Mouse (Mus musculus) spleen, postnatal 10 days (tissue): ENCODE results near the gene Spcs1.

Source experiments
- DNase-seq, 2 experiments: peaks; one replicate each; pipeline ENCODE4 v3.0.0; 2021 to 2022; ENCODE audit warnings: low spot score in 2 of 2

The Spcs1 gene

DNA sequence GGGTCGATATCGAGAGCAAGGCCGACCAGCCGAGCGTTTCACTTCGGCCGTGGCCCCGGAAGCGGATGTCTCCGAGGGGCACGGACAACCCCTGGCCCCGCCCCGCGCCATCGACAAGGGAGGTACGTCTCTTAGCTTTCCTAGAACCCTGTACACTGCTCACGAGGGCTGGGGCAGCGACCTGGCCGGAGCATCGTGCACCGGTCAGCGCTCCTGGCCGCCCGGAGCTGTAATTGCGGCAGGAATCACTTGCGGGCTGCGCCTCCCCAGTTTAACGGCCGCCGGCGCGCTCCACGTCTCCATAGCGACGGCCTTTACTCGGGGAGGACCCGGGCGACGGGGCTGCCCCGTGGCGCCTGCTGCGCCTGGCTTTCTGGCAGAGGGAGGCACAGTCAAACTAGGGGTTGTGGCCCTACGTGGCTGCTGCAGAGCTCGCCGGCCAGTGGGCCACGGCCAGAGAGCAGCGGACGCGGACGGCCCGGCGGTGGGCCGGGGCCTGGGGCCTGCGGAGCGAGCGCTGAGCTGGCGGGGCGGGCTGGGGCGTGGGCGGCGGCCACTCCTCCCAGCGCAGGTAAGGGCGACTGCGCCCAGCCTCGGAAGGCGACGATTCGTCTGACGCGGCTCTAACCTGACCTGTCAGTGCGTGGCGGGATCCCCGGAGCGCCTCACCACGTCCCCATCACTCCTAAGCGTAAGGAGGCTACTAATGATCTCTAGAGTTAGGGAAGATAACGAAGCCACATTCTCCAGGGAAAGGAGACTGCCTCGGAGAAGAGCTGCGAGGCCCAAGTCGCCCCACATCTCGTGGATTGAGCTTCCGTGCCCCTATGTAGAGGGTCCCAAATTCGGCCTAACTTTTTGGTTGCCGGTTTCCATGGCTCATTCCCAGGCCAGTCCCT is at the start of gene Spcs1, which contains the start of gene Glt8d1:
Spcs1 (minus strand) TSS at position 366 of the 899 bp plus-strand sequence.
Glt8d1 (plus strand) TSS at position 94 of the 899 bp plus-strand sequence.
- peak; percentile 91 to 97 for DNase-seq

DNA sequence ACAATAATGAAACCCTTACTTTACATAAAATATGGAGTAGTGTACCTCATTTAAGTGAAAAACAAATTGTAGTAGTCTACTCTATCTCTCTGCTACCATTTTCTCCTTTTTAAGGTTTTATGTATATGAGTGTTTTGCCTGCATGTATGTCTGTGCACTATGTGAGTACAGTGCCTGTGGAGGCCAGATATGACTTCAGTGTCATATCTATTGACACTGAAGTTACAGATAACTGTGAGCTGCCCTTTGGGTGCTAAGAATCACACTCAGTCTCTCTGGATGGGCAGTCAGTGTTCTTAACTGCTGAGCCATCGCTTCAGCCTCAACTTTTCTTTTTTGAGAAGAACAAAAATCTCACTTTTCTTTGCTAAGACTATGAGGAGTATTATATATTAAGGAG is 44.3 kb upstream of the Spcs1 start:
- peak in 1 of 2 experiments; percentile 27 for DNase-seq

DNA sequence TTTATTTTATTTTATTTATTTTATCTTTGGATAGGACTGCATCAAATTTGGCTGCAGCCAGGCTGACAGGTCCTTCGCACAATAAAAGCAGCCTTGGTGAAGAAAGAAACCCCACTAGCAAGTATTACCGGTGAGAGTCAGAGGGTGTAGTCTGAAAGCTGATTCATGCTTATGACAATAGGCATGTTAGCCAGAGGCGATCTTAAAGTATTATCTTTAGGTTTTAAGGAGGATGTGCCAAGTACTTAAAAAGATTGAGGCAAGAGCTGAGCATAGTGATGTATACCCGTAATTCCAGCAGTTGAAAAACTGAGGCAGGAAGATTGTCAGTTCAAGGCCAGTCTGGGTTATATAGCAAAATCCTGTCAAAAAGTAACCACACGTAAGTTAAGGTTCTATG is 43.8 kb upstream of the Spcs1 start:
- no peak for DNase-seq

DNA sequence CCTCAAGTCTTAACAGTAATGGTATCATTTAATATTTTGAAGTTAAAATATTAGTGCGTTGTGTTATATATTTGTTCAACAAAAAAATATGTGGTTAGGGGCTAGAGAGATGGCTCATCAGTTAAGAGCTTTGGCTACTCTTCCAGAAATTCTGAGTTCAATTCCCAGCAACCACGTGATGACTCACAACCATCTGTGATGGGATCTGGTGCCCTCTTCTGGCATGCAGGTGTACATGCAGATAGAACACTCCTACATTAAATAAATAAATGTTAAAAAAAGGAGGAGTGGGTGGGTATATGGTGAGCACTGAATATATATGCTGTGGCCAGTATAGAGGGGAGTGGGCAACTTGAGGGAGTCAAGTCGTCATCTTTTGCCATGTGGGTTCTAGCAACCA is 24.3 kb upstream of the Spcs1 start:
- peak in 1 of 2 experiments; percentile 46 for DNase-seq

DNA sequence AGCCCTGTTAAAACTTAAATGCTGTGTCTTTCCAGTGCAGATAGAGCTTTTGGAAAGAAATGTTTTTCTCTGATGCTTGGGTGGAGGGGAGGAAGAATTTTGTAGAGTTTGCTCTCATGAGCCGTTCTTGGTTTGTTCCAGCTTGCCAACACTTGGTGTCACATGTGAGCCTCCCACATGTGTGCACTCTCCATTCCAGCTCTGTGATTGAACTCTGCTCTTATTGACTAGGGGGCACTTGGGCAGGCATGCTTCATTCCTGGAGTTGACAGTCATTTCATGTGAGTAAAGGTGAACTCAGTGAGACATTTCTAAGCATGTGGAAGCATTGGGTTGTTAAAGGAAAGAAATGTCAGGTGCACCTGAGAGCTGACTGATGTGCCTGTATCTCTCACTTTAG is 21.1 kb upstream of the Spcs1 start:
- DNase-seq = no peak

DNA sequence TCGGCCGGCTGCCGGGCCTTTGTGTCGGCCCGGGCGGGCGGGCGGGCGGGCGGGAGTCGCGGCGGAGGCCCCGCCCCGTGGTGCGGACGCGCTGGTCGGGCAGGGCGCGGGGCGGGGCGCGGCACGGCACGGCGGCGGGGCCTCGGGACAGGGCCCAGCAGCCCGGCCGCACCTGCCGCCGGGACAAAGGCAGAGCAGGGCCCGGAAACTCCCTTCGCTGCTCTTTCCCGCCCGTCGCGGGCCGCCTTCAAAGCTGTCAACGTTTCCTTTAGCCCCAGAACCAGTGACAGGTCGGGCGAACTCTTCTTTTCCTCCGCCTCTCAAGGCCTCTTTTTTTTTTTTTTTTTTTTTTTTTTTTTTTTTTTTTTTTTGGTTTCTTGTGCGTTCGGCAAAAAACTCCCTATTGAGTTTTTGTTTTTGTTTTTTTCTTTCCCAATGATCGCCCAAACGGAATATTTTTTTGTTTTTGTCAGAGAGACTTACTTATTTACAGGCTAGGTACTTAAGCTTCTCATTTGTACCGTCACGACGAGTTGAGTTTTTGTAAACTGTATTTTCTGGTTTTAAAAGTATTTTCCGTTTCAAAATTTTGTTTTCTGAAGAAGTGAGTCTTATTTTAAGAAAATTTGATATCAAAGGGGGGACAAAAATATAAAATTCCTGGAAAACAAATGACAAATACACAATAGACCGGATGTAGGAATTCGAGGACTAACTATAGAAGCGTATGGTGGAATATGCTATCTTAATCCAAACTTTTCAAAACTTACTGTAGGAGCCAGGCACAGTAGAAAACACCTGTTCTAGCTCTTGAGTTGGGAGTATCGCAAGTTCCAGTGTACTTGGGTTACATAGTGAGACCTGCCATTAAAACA is 18.1 kb upstream of the Spcs1 start:
- DNase-seq = peak in 1 of 2 experiments; percentile 89

DNA sequence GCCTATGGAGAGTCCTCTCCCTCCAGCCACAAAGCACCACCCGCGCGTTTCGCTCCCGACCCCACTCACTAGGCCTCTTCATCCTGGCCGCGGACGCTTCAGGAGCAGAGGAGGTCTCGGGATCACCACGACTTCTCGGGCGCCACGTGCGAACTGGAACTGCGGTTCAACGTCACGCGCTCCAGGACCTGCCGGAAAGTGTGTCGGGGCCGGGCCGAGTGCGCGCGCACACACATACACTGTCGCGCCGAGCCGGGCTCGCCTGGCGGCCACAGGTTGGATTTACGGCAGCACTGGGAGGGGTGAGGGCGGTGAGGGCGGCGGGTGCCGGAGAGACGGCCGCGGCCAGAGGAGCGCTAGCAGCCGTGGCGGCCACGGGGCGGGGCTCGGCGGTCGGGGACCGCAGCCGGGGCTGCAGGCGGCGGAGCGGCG is 17.4 kb upstream of the Spcs1 start, which contains the start of the genes Pbrm1 and Gnl3:
Pbrm1 (plus strand) TSS at position 279 of the 432 bp plus-strand sequence.
Gnl3 (minus strand) TSS at position 293 of the 432 bp plus-strand sequence.
- DNase-seq = peak; percentile 95 to 98

DNA sequence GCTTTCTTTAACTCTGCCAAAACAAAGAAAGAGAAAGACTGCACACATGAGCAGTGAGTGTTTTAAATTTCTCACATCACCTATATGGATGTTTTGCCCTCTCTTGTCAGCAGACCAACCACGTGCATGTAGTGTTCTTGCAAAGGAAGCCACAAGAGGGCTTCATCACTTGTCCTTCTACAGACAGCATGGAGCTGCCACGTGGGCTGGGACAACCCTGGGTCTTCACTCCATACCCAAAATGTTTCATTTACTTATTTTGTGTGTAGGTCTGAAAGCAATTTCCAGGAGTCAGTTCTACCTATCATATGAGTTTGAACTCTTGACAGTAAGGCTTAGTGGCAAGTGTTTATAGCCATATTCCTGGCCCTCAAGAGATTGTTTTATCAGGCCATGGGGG is 16.4 kb upstream of the Spcs1 start:
- peak in 1 of 2 experiments; percentile 51 for DNase-seq

GRCm38 (mm10) chr14:31016063-31016462 is 14.6 kb upstream of the Spcs1 start:
- DNase-seq = no peak

GRCm38 (mm10) chr14:31013928-31014327 is 12.5 kb upstream of the Spcs1 start:
- DNase-seq = no peak

- DNase-seq = no peak
Observed at GRCm38 (mm10) chr14:31011588-31011987, 10.1 kb upstream of the Spcs1 start.

- peak in 1 of 2 experiments; percentile 18 for DNase-seq
Observed at GRCm38 (mm10) chr14:31006779-31007178, 5.3 kb upstream of the Spcs1 start.

DNA sequence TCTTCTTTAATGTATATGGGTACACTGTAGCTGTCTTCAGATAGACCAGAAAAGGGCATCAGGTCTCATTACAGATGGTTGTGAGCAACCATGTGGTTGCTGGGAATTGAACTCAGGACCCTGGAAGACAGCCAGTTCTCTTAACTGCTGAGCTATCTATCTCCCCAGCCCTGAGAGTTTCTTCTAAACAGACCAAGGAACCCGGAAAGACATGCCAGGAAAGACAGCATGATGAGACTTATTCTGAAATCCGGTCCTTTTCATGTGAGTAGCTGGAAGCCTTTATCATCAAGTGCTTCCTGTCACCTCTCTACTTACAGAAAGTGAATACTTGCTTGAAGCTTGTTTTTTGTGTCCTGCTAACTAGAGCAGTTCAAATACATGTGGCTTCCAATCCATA is 3.1 kb upstream of the Spcs1 start:
- no peak for DNase-seq

DNA sequence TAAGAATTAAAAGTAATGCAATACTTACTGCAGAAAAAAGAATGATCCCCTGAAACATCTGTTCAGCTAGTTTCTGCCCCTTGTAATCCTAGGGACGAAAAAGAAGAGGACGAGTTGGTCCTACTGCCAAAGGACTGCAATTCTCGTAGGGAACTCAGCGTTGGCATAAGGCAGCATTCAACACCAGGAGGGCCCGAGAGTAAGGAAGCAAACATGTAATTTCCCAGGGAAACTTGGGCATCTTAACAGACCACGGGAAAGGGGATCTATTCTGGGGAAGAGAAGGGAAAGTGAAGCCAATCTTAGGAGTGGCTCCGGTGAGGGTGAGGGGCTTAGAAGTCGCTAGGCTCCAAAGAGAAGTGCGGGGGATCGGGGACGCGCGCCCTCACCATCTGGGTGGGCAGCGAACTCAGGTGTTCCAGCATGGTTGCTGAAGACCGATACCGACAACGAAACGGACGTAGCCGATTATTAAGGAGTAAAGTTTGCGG is 611 bp downstream of the Spcs1 start:
- DNase-seq = no peak

DNA sequence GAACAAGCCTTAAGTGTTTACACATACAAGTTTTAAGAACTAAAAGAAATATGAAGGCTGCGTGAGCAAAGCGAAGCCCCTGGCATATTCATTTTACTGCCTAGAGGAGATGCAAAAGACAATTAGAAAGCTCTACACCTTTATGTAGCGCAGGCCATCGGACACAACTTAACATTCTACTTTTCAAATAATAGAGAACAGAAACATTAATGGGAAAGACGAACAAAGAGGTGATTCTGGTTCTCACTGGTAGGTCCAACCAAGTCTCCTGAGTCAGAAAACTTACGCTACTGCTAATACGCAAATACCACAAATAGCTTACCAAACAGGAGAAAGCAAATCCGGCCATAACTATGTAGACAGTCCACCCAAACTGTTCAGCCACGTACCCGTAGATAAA is 1.1 kb downstream of the Spcs1 start:
- no peak for DNase-seq

DNA sequence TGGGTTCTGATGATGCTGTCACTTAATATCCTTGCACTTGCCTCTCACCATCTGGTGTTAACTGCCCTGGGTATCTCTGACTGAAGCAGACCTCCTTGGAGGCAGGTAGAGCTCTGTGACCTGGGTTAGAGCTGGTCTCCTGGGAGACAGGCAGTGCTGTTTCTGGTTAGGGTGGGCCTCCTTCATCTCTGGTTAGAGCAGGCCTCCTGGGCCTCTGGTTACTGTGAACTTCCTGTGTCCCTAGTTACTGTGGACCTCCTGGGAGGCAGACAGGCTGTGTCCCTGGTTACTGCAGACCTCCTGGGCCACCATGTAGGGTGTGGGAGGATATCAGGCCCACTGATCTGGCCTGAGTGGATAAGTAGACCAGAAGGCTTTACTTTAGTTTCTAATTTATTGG is 5.1 kb downstream of the Spcs1 start:
- DNase-seq = no peak

DNA sequence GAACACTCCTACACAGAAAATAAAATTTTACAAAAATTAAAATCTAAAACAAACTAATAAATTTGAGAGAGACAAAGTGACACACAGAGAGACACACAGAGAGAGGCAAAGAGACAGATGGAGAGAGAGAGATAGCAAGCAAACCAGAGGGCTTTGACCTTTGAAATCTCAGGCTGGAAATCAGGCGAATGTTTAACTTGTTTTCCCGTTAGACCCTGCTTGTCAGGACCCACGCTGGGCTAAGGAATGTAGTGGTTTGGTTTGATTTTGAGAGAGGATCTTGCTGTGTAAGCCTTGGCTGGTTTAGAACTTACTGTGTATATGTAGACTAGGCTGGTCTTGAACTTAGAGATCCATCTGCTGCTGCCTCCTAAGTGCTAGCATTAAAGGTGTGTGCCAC is 25.2 kb downstream of the Spcs1 start:
- DNase-seq = no peak

DNA sequence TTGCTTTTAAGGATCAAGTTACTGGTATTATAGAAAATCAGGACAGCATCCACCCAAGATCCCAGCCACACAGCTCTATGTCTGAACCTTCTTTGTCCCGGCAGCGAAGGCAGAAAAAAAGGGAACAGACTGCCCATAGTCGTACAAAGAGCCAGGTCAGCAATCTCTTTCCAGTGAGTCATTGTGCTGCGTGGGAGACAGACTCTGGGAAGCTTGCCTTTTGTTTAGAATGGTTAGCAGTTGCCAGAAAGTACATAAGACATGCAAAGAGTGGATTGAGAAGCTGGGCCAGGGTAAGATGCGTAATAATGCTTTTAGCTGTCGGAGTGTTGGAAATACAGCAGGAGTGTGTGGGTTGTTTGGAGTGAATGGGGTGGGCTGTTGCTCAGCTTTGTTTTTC is 27.3 kb downstream of the Spcs1 start:
- DNase-seq = no peak

DNA sequence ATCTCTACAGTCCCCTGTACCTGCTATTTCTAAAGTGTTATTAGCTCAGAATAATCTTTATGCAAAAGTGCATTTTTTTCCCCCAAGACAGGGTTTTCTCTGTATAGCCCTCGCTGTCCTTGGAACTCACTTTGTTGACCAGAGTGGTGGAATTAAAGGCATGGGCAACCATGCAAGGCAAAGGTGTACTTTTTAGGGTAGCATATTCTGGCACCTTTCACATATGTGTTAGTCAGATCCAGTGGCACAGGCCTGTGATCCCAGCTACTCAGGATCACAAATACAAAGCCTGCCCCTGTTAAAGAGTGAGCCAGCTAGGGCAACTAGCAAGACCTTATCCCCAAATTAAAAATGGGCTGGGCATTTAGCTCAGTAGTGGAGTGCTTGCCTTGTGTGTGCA is 41.1 kb downstream of the Spcs1 start:
- no peak for DNase-seq

DNA sequence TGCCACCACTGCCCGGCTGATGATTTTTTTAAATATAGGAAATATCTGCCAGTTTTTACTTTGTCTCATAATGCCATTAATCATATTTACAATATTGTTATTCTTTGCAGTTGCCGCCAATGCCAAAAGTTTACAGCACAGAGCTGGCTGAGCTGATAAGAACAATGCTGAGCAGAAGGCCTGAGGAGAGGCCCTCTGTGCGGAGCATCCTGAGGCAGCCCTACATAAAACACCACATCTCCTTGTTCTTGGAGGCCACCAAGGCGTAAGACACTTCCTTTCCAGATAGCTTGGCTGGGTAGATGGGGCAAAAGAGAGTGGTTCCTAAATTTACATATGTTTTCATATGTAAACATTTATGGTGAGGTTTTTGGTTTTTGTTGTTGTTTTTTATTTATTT is 42.4 kb downstream of the Spcs1 start:
- DNase-seq = peak in 1 of 2 experiments; percentile 25

DNA sequence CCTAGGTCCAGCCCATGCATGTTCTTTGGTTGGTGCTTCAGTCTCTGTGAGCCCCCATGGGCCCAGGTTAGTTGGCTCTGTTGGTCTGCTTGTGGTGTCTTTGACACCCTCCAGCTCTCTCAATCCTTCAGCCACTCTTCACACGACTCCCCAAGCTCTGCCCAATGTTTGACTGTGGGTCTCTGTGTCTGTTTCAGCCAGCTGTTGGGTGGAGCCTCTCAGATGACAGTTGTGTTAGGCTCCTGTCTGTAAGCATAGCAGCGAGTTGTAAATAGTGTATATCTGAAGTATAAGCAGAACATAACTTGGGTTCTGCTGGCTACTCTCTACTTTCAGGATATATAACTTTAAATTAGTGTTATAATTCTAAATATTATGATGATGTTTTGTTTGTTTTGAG is 43.0 kb downstream of the Spcs1 start:
- peak; percentile 12 to 17 for DNase-seq
